Mouse (Mus musculus): ENCODE data around the gene Akr1b3. TPM values are rescaled to one million over a fixed set of nuclear protein-coding genes. Genes with fewer than 3 reads are reported as not detected.
"Not testable (repeated sequence)": the region's sequence is repeated elsewhere in the genome, so short reads cannot be mapped to it uniquely, and the experiment has no call there.

The Akr1b3 gene
- polyA plus RNA-seq, 1 experiment from 2014 or later: 173 TPM

- H3K9ac ChIP-seq (replicated peaks): no peak overlapping the region
Measured at GRCm38 (mm10) chr6:34346096-34346898, 29.0 kb upstream of the Akr1b3 start.

GRCm38 (mm10) chr6:34344935-34345334 is 27.7 kb upstream of the Akr1b3 start:
- Histone ChIP-seq H3K4me1 (peaks cover 11% of the 10 kb centered on the region; the same call in 1 of the 2 replicates), H3K36me3 (no peaks in the 10 kb centered on the region), H3K9ac (replicated peaks) (no peak overlapping the region), H3K27ac (replicated peaks) (no peak overlapping the region), H3K9me3 (no peaks in the 10 kb centered on the region), H3K4me3 (no peak overlapping the region), H3K4me2 (replicated peaks) (0 out of 2 replicates have a peak overlapping the region, but pooled peaks have one; percentile 0), H3K27me3 (no peaks in the 10 kb centered on the region)
- WGBS: 24% methylated on average over 9 of the region's 9 CpGs
- no peak for ATAC-seq (ENCODE audit: low FRiP score, low read depth)

More at GRCm38 (mm10) chr6:34346096-34346898, 29.0 kb upstream of the Akr1b3 start:
- ATAC-seq (ENCODE audit: low FRiP score, low read depth): peak; percentile 82
- Histone ChIP-seq H3K9me3 (no peaks in the 10 kb centered on the region), H3K4me2 (replicated peaks) (peak overlapping the region; percentile 16; the same call in 1 of the 2 replicates), H3K4me3 (no peak overlapping the region), H3K27ac (replicated peaks) (no peak overlapping the region), H3K36me3 (no peaks in the 10 kb centered on the region), H3K4me1 (peaks cover 11% of the 10 kb centered on the region; the same call in 1 of the 2 replicates), H3K27me3 (no peaks in the 10 kb centered on the region)
- 50% methylated on average over 14 of the region's 14 CpGs for WGBS

GRCm38 (mm10) chr6:34344135-34344850 is 27.0 kb upstream of the Akr1b3 start:
- 31% methylated on average over 10 of the region's 10 CpGs for WGBS
- Histone ChIP-seq H3K4me1 (peaks cover 11% of the 10 kb centered on the region; the same call in 1 of the 2 replicates), H3K27ac (replicated peaks) (no peak overlapping the region), H3K36me3 (no peaks in the 10 kb centered on the region), H3K9ac (replicated peaks) (no peak overlapping the region), H3K4me3 (no peak overlapping the region), H3K27me3 (no peaks in the 10 kb centered on the region), H3K4me2 (replicated peaks) (0 out of 2 replicates have a peak overlapping the region, but pooled peaks have one; percentile 0), H3K9me3 (no peaks in the 10 kb centered on the region)
- ATAC-seq (ENCODE audit: low FRiP score, low read depth): 0 out of 2 replicates have a peak, but pooled peaks have one; percentile 47

- no peak for ATAC-seq (ENCODE audit: low FRiP score, low read depth)
- WGBS: 79% methylated on average over 6 of the region's 6 CpGs
- H3K27ac ChIP-seq (replicated peaks): no peak overlapping the region
- no peaks in the 10 kb centered on the region for H3K36me3 ChIP-seq
- H3K9me3 ChIP-seq: no peaks in the 10 kb centered on the region
- no peaks in the 10 kb centered on the region for H3K27me3 ChIP-seq
- no peak overlapping the region for H3K4me2 ChIP-seq (replicated peaks)
- no peak overlapping the region for H3K4me3 ChIP-seq
- H3K4me1 ChIP-seq: peaks cover 11% of the 10 kb centered on the region; the same call in 1 of the 2 replicates
- no peak overlapping the region for H3K9ac ChIP-seq (replicated peaks)
Measured at GRCm38 (mm10) chr6:34343426-34343825, 26.1 kb upstream of the Akr1b3 start.

GRCm38 (mm10) chr6:34342476-34342875 is 25.2 kb upstream of the Akr1b3 start:
- no peak overlapping the region for H3K4me2 ChIP-seq (replicated peaks)
- H3K36me3 ChIP-seq: no peaks in the 10 kb centered on the region
- ATAC-seq (ENCODE audit: low FRiP score, low read depth): no peak
- WGBS: 93% methylated on average over 2 of the region's 2 CpGs
- no peaks in the 10 kb centered on the region for H3K27me3 ChIP-seq
- H3K9me3 ChIP-seq: no peaks in the 10 kb centered on the region
- H3K4me3 ChIP-seq: no peak overlapping the region
- no peak overlapping the region for H3K27ac ChIP-seq (replicated peaks)
- peaks cover 11% of the 10 kb centered on the region; the same call in 1 of the 2 replicates for H3K4me1 ChIP-seq
- no peak overlapping the region for H3K9ac ChIP-seq (replicated peaks)

GRCm38 (mm10) chr6:34341991-34342390 is 24.7 kb upstream of the Akr1b3 start:
- no peak overlapping the region for H3K4me2 ChIP-seq (replicated peaks)
- WGBS: 93% methylated on average over 4 of the region's 4 CpGs

GRCm38 (mm10) chr6:34337799-34338198 is 20.5 kb upstream of the Akr1b3 start:
- WGBS: 91% methylated on average over 2 of the region's 2 CpGs

More at GRCm38 (mm10) chr6:34341991-34342390, 24.7 kb upstream of the Akr1b3 start:
- H3K9me3 ChIP-seq: no peaks in the 10 kb centered on the region
- no peak overlapping the region for H3K9ac ChIP-seq (replicated peaks)
- no peaks in the 10 kb centered on the region for H3K27me3 ChIP-seq
- H3K27ac ChIP-seq (replicated peaks): no peak overlapping the region
- peaks cover 11% of the 10 kb centered on the region; the same call in 1 of the 2 replicates for H3K4me1 ChIP-seq
- no peak overlapping the region for H3K4me3 ChIP-seq
- no peaks in the 10 kb centered on the region for H3K36me3 ChIP-seq
- no peak for ATAC-seq (ENCODE audit: low FRiP score, low read depth)

GRCm38 (mm10) chr6:34334673-34335072 is 17.4 kb upstream of the Akr1b3 start:
- no peak for ATAC-seq (ENCODE audit: low FRiP score, low read depth)
- H3K36me3 ChIP-seq: no peaks in the 10 kb centered on the region
- no peak overlapping the region for H3K4me3 ChIP-seq
- no peak overlapping the region for H3K27ac ChIP-seq (replicated peaks)
- H3K9ac ChIP-seq (replicated peaks): no peak overlapping the region
- no peaks in the 10 kb centered on the region for H3K9me3 ChIP-seq
- H3K27me3 ChIP-seq: no peaks in the 10 kb centered on the region
- WGBS: 86% methylated on average over 5 of the region's 5 CpGs
- no peaks in the 10 kb centered on the region for H3K4me1 ChIP-seq
- H3K4me2 ChIP-seq (replicated peaks): no peak overlapping the region

More at GRCm38 (mm10) chr6:34337799-34338198, 20.5 kb upstream of the Akr1b3 start:
- H3K36me3 ChIP-seq: no peaks in the 10 kb centered on the region
- no peak overlapping the region for H3K4me3 ChIP-seq
- no peak overlapping the region for H3K9ac ChIP-seq (replicated peaks)
- H3K4me1 ChIP-seq: no peaks in the 10 kb centered on the region
- no peak overlapping the region for H3K27ac ChIP-seq (replicated peaks)
- no peak overlapping the region for H3K4me2 ChIP-seq (replicated peaks)
- no peaks in the 10 kb centered on the region for H3K9me3 ChIP-seq
- H3K27me3 ChIP-seq: no peaks in the 10 kb centered on the region
- ATAC-seq (ENCODE audit: low FRiP score, low read depth): no peak

- not testable (repeated sequence) for H3K4me1 ChIP-seq; H3K4me2 ChIP-seq (replicated peaks); ATAC-seq (ENCODE audit: low FRiP score, low read depth); H3K36me3 ChIP-seq; H3K27ac ChIP-seq (replicated peaks); H3K27me3 ChIP-seq; H3K4me3 ChIP-seq; H3K9me3 ChIP-seq; H3K9ac ChIP-seq (replicated peaks)
- 87% methylated on average over 12 of the region's 12 CpGs for WGBS
Measured at GRCm38 (mm10) chr6:34331804-34332203, 14.5 kb upstream of the Akr1b3 start.

GRCm38 (mm10) chr6:34331379-34331778 is 14.1 kb upstream of the Akr1b3 start:
- Histone ChIP-seq H3K9me3 (no peaks in the 10 kb centered on the region), H3K27ac (replicated peaks) (no peak overlapping the region), H3K4me3 (no peak overlapping the region), H3K4me2 (replicated peaks) (no peak overlapping the region), H3K9ac (replicated peaks) (no peak overlapping the region), H3K36me3 (no peaks in the 10 kb centered on the region), H3K4me1 (no peaks in the 10 kb centered on the region), H3K27me3 (no peaks in the 10 kb centered on the region)
- 91% methylated on average over 5 of the region's 5 CpGs for WGBS
- ATAC-seq (ENCODE audit: low FRiP score, low read depth): no peak

- Histone ChIP-seq H3K36me3 (no peaks in the 10 kb centered on the region), H3K4me2 (replicated peaks) (no peak overlapping the region), H3K27me3 (peaks cover 7% of the 10 kb centered on the region), H3K4me3 (no peak overlapping the region), H3K9ac (replicated peaks) (no peak overlapping the region), H3K9me3 (no peaks in the 10 kb centered on the region), H3K4me1 (no peaks in the 10 kb centered on the region), H3K27ac (replicated peaks) (no peak overlapping the region)
- ATAC-seq (ENCODE audit: low FRiP score, low read depth): no peak
- WGBS: 96% methylated on average over 7 of the region's 7 CpGs
Measured at GRCm38 (mm10) chr6:34322121-34322520, 4.8 kb upstream of the Akr1b3 start.

GRCm38 (mm10) chr6:34318636-34319035 is 1.4 kb upstream of the Akr1b3 start:
- H3K27me3 ChIP-seq: peaks cover 7% of the 10 kb centered on the region
- no peaks in the 10 kb centered on the region for H3K36me3 ChIP-seq
- H3K4me3 ChIP-seq: no peak overlapping the region
- H3K4me1 ChIP-seq: peaks cover 14% of the 10 kb centered on the region
- 78% methylated on average over 6 of the region's 6 CpGs for WGBS
- H3K4me2 ChIP-seq (replicated peaks): no peak overlapping the region
- H3K27ac ChIP-seq (replicated peaks): no peak overlapping the region
- H3K9ac ChIP-seq (replicated peaks): no peak overlapping the region
- no peak for ATAC-seq (ENCODE audit: low FRiP score, low read depth)
- no peaks in the 10 kb centered on the region for H3K9me3 ChIP-seq

Measured in midbrain, embryonic 12.5 days (tissue).